Mouse (Mus musculus) left cerebral cortex, adult 11 months (tissue): Measurements from ENCODE around the gene Eef1akmt3.

Experiments used
- DNase-seq: peaks from one replicate; pipeline ENCODE4 v3.0.0; 2022; ENCODE audit warnings: low spot score

Eef1akmt3 gene

DNA sequence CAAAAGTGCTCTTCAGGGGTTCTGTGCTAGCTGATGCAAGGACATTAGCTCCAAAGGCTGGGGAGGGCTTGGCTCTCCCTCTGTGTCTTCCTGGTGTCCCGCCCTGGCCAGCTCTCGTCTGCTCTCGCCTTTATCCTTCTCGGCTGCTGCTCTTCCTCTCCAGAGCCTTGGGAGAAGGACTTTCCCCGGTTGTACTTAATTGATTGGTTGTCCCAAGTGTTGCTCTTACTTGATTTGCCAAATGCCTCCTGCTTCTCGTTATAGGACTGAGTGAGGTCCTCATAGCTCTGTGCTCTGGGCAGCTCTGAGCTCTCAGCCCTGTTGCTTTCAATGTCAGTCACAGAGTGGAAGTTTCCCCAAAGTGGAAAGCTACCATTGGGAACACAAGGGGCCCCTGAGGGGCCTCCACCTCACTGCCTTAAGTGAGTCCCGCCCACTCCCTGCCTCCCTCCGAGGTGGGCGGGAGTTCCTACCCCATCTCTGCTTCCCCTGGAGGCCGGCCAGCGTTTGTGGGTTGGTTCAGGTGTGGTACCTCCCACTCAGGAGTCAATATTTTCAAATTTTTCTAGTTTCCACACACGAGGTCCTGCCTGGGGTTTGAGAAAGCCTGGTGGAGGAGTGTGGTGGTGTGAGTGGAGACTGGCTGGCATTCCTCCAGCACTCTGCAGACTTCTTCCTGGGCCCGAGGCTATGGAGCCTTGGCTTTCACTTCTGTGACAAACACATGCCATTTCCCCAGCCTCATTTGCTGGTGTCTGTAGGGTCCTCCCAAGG, 43.8 kb downstream of the Eef1akmt3 start:
- DNase-seq = no peak

DNA sequence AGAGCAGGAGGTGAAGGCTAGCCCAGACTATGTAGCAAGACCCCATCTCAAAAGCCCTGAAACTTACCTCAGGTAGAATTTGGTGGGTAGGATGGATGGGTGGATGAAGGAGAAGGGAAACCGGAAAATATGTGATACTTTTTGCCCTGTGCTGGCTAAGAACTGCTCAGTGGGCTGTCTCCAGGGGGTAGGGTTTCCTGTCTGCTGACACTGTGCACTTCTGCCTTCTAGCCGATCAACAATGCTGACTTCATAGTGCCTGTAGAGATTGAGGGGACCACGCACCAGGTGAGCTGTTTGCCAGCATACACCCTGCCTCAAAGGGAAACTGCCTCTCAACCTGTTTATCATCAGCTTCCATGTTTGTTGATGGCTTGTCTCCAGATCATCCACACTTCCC, 47.7 kb downstream of the Eef1akmt3 start:
- no peak for DNase-seq

DNA sequence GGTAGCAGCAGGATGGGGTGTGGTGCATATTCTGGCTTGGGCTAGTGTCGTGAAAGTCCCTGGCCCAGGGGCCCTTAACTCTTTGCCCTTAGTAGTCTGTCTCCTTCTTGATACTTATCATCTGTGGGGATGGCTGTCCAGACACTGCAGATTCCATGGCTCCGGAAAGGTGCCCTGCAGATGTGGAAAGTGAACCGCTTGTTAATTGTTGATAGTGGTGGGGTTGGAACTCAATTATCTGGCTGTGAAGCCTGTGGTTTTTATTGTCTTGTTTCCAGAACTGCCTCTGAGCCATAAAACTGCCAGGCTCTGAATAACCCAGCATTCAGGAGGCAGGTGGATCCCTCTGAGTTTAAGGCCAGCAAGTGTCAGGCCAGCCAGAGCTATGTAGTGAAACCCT, 49.6 kb downstream of the Eef1akmt3 start:
- no peak for DNase-seq

DNA sequence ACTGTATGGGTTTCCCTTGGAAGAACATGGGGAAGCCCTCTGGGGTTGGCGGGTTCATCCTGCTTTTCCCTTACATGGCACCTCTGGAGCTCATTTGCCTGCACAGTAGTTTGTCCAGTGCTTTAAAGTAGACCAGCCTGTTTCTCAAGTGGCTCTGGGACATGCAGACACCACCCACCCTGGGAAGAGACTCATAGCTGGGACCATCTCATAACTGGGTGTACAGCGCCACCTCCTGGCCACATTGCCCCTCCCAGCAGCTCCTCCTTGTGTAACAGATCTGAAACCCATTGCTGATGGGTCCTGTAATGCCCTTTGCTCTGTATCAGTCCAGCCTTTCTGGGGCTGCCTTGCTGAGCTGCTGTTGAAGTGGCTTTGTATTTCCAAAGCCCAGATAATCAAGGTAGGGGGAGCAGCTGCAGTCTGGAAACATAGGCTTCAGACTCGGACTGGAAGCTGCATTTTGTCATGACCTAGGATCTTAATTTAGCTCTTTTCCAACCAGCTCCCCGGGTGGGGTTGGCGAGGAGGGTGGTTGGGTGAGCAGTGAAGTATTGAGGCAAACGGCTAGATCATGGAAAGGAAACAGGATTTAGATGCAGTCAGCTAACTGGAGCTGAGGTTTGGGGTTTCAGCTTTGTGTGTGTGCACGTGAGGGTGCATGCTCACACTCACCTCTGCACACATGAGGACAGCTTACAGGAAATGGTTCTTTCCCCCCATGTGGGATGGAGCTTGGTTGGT, 50.8 kb downstream of the Eef1akmt3 start:
- peak; percentile 75 for DNase-seq

DNA sequence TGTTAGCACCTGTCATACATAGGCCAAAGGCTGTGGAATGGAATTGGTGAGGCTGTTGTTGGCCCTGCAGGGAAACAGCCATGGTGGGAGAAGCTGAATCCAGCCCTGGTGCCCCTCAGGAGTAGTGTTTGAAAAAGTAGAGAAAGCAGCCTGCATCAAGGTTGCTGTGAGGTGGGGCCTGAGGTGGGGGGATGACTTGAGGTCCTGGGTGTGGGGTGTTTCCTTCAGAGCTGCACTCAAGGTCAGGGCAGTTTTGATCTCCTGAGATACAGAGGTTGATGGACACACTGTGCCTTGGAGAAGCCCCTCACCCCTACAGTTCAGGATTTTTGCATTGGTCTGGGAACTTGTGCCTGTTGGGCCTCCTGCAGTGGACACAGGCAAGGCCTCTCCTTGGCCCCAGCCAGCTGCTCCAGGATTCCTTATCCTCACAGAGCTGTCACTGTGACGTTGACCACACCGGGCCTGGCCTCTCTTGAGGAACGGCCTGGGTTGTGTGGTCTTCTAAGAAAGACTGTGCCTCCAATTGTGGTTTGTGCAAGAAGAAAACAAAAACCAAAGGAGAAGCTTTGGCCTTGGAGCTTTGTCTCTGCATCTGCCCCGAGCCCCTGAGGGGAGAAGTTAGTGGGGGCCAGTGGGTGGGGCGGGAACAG, 52.7 kb downstream of the Eef1akmt3 start:
- no peak for DNase-seq

DNA sequence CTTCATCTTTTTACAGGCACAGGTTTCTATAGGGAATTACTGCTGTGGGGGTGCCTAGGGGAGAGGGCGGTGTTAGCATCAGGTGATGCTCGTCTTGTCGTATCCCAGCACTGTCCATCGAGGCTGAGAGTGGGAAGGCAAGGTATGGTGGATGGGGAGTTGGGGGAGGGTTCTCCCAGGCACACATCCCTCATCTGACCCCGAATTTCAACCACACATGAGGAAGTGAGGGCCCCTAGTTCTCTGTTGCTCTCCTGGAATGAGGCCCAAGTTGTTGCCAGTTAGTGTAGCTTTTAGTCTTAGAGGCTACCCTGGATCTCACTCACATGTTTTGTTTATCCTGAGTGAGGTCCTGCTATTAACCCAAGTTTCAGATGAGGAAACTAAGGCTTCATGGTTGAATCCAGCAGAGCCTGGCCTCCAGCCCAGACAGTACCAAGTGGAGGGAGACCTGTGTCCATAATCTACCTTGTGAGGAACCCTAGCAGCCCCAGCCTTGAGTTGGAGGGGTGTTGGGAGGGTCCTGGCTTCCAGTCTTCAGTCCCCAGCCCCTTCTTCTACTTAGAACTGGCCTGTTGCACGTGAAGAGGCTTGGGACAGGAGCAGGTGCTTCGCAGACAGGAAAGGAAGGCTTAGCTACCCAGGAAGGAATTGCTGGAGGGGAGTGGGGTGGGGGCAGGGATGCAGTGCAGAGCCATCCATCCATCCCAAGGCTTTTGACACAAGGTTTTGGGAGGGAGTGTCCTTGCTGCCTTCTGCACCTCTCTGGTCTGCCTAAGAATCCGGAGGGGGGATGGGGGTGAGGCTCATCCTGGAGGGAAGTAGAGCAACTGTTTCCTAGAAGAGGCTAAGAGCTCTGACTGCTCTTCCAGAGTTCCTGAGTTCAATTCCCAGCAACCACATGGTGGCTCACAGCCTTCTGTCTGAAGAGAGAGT, 53.9 kb downstream of the Eef1akmt3 start:
- no peak for DNase-seq

DNA sequence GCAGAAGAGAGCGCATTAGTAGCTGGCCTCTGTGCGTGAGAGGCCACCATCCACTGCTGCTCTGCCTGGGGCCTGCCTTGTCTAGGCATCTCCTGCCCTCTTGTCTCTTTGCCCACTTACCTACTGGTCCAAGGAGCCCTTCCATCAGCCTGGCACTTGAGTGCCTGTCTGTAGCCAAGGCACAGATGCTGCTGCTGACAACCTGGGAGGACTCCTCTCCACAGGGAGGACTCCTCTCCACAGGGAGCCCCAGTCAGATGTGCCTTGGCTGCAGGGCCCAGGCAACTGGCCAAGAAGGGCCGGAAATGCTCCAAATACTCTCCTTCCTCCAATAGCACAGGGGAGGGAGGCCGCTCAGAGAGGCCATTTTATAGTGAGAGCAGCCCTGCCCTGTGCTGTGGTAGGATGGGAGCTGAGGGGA, 54.8 kb downstream of the Eef1akmt3 start:
- peak; percentile 47 for DNase-seq

DNA sequence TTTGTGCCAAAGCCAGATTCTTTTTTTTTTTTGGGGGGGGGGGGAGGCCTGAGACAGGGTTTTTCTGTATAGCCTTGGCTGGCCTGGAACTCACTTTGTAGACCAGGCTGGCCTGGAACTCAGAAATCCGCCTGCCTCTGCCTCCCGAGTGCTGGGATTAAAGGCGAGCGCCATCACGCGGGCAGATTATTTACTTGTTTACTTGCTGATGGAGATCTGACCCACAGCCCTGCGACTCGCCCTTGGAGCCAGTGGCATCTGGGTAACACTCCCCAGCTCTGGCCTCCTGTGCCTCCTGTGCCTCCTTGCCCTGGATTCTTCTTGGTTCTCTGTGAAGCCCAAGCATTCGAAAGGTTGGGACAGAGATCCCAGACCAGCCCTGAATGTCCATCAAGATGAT, 55.7 kb downstream of the Eef1akmt3 start:
- DNase-seq = no peak

DNA sequence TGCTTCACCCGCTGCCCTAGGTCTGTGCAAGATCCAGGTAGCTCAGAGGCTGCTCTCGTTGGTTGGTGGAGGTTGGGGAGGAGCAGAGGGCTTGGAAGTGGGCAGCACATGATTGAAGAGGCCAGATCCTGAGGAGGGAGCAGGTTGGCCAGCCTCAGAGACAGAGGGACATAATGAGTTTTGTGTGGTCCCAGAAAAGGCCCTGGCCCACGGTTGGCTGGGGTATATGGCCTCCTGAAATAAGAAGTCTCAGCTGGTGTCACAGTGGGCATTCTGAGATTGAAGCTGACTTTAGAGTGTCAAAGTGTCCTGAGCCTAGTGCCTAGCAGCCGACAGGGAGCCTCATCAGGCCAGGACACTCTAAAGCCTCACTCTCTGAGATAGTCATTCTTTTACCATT, 56.2 kb downstream of the Eef1akmt3 start:
- DNase-seq = no peak

DNA sequence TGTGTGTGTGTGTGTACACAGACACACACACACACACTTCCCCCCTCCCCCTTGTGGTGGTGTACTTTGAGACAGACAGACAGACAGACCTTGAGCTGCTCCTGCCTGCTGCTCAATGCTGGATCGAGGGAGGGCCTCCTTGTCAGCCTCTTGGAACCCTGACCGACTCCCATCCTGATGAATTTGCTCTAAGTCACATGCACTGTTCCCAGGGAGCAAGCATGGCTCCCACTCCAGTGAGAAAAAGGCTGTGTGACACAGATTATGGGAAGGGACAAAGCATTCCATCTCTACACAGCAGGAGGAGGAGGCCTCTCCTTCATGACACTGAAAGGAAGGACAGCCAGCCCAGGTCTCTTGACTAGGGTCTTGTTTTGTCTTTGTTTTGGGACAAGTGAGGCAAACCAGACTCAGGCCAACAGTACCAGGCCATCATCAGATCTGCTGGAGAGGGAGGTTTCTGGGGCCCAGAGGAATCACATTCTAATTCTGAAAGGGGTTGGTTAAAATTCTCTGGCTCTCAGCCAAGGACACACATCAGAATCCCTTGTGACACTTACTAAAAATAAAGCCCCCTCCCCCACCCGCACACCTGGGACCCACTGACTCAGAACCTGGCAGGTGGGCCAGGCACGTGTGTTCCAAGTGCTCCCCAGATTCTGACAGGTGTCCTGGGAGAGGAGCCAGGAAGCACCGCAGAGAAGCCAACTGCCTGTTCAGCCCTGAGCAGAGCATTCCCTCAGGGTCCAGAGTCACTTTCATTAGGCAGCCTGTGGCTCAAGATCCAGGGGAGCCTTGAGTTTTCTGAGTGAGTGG, 56.9 kb downstream of the Eef1akmt3 start:
- DNase-seq = no peak

DNA sequence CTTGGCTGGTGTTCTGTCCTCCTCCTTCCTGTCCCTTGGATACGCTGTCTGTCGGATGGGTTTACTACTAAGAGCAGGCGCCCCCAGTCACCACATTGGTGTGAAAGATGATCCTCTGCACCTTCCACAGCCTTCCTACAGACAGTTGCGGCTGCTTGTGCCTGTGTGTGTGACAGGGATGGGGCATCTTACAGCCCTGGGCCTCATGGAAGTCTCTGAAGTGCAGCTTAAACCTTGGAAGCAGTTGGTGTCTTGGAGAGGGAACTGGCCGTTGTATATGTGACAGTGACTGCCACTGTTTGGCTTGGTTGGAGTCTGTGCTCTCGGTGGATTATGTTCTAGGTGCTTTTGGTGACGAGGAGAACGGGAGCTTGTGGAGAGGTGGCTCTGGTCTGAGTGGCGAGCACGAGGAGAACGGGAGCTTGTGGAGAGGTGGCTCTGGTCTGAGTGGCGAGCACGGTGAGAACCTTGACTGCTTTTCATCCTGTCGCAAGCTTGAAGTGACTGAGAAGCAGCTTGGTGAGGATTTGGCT, 58.1 kb downstream of the Eef1akmt3 start:
- DNase-seq = no peak

DNA sequence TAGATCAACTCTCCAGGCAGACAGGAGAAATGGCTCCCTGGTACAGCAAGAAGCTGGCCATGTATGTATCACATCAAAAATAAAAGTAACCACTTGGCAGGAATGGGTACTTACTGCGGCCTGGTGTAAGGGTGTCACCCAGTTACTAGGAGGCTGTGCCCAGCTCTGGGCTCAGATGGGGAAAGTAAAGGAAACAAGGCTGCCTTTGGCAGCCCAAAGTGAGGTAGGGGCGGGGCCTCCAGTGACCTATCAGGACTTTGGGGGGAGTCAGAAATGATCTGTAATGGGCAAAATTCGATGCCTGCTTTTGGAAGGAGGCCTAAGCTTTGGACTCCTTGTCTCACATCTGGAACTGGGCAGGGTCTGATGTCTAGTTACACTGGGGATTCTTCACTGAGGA, 59.6 kb downstream of the Eef1akmt3 start:
- DNase-seq = no peak
